Mouse (Mus musculus): Measurements from ENCODE around the gene Alg14. TPM values are rescaled to one million over a fixed set of nuclear protein-coding genes. Genes with fewer than 3 reads are reported as not detected.

The Alg14 gene
- polyA plus RNA-seq, 1 experiment from 2014 or later, result 28.5 TPM

GRCm38 (mm10) chr3:121408386-121408785 lies 116.8 kb downstream of the Alg14 start:
- H3K4me3 ChIP-seq (replicated peaks), result no peak overlapping the region
- H3K9me3 ChIP-seq, result no peaks in the 10 kb centered on the region
- no peak overlapping the region for H3K9ac ChIP-seq (replicated peaks)
- H3K27me3 ChIP-seq, result no peaks in the 10 kb centered on the region
- no peak overlapping the region for H3K4me2 ChIP-seq
- ATAC-seq (ENCODE audit: insufficient number of reproducible peaks, insufficient read depth, low FRiP score, low TSS enrichment, low read depth), result no peak
- H3K27ac ChIP-seq, result no peak overlapping the region
- WGBS, result 90% methylated on average over 3 of the region's 3 CpGs
- H3K4me1 ChIP-seq (replicated peaks), result 0 out of 2 replicates have a peak, but pooled peaks cover 11% of the 10 kb centered on the region
- H3K36me3 ChIP-seq, result no peaks in the 10 kb centered on the region

DNA sequence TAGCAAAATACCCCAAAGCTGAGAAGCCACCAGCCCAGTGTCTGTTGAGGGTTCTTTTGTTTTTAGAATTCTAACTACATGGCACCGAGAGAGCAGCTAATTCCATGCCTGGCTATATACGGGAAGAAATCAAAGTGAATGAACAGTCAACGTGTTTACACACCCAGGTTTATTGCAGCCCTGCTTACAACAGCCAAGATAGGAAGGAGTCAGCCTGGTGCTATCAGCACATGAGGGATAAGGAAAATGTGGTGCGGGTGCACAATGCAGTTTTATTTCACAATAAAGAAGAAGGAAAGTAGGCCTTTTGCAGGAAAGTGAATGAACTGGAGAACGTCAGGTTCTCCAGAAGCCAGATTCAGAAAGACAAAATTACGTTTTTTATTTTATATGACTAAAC lies 119.9 kb downstream of the Alg14 start:
- Histone ChIP-seq H3K27me3 (no peaks in the 10 kb centered on the region), H3K4me3 (replicated peaks) (no peak overlapping the region), H3K36me3 (no peaks in the 10 kb centered on the region), H3K9ac (replicated peaks) (no peak overlapping the region), H3K9me3 (no peaks in the 10 kb centered on the region), H3K4me2 (no peak overlapping the region), H3K27ac (no peak overlapping the region), H3K4me1 (replicated peaks) (0 out of 2 replicates have a peak, but pooled peaks cover 7% of the 10 kb centered on the region)
- ATAC-seq (ENCODE audit: insufficient number of reproducible peaks, insufficient read depth, low FRiP score, low TSS enrichment, low read depth), result no peak
- WGBS, result 43% methylated on average over 6 of the region's 6 CpGs

Other genes with a start within 250 kb of the Alg14 start
- 6.5 and 7.9 TPM in 2 replicates for gene Rwdd3, start 120.1 kb upstream of the Alg14 start, polyA plus RNA-seq (2016; fragmentation: Nextera tagmentation; extraction: Ambion mirVana)
- gene Tmem56, start 8.7 kb upstream of the Alg14 start, polyA plus RNA-seq (2016; fragmentation: Nextera tagmentation; extraction: Ambion mirVana), result 0.55 and 0.86 TPM in 2 replicates
- gene Cnn3, start 134.7 kb downstream of the Alg14 start, polyA plus RNA-seq (2016; fragmentation: Nextera tagmentation; extraction: Ambion mirVana), result 852 and 858 TPM in 2 replicates
- 0.65 and 1.5 TPM in 2 replicates for gene Slc44a3, start 240.6 kb downstream of the Alg14 start, polyA plus RNA-seq (2016; fragmentation: Nextera tagmentation; extraction: Ambion mirVana)